Mouse (Mus musculus) spleen, adult 18-20 months (tissue): ENCODE data around the gene Rnf4.

Experiments
- DNase-seq, 2 experiments: peaks; one replicate each; pipeline ENCODE4 v3.0.0; 2022; ENCODE audit warnings: mixed read lengths in 2 of 2

Gene Rnf4

DNA sequence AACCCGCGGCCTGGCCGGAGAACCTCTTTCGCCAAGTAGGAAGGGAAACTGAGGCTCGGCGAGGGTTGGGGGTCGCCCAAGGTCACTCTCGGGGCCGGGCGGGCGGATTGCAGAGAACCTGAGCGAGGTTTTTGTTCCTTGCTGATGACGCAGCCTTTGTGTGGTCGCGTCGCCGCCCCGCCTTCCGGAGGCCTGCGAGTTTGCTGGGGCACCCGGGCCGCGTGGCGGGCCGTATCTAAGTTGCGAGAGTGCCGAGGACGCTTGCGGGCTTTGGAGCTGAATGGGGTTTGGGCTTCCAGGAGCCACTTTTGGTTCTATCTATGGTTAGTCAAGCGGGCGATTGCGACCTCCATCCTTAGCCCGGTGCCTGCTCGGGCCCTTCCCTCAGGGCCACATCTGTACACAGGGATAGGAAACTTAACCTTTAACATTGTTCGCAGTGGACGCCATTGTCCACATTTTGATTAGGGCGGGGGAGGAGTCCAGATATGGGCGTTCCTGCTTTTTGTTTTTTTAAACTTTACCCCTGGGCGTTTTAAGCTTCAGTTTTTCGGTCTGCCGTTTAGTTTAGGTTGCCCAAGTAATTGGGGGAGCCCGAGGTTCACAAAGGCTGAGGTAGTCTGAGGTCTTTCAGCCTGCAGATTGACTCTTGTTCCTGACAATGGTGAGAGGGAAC lies 824 bp downstream of the Rnf4 start:
- peak; percentile 48 to 59 for DNase-seq

DNA sequence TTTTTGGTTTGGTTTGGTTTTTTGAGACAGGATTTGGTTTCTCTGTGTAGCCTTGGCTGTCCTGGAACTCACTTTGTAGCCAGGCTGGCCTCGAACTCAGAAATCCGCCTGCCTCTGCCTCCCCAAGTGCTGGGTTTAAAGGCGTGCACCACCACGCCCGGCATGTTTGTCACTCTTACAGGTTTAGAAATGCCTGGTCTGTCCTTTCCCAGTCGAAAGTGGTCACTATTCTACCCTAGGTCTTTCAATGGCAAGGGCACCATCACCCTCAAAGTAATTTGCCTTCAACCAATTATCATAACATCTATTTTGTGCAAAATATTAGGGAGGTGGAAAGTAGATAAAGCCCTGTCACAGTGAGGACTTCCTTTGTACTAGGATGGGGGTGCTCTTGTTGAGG lies 4.2 kb downstream of the Rnf4 start:
- DNase-seq: no peak

DNA sequence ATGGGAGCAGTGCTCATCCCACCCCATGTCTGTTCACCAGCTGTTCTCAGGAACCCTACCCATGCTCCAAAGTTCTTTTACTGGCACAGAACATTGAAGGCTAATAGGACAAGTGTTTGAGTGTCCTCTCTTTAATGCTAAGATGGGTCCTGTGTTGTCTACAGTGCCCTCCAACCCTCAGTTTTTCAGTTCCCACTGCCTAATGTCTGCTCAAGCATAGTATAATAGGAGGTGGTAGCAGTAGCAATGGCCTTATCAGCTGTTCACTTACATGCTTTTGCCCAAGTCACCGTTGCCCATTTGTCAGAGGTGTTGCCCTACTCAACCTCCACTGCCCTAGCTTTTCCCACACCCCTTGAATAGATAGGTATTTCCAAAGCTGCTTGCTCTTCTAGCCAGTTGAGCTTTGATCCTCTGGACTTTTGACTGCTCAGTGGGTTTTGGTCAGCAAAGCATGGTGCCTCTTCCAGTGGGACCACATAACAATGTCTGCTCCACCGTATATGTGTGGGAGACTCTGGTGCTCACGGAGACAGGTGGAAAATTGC lies 16.1 kb downstream of the Rnf4 start:
- no peak for DNase-seq

DNA sequence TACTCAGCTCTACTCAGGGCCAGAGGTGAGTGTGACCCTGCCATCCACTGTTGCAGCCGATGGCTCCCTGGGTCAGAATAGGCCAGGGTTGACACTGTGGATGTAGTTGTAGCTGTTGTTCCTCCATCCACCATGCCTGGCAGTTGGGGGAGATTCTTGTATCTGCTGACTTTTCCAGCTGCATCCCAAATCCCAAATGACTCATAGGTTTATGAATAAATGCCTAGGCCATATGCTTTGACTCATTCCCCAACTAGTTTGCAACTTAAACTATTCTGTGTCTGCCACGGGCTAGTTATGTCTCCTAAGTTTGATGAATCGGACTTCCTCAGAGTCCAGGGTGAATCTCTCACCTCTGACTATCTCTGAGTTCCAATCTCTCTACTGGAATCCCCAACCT lies 24.2 kb downstream of the Rnf4 start:
- DNase-seq: no peak

DNA sequence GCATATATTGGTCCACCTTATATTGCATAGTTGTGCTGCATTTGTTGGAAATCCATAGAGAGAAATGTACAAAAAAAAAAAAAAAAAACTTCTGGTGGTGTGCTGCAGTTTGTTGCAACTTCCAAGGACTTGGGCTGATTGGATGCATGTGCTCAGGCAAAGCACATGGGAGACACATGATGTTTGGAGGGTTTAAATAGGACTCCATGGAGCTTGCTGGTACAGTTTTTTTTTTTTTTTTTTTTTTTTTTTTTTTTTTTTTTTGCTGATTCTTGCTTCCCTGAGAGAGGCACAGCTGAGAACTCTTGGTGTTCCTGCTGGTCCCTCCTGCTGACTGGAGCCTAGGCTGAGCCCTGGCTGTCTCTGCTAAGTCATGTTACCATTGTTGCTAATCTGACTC lies 27.0 kb downstream of the Rnf4 start:
- DNase-seq: no peak

DNA sequence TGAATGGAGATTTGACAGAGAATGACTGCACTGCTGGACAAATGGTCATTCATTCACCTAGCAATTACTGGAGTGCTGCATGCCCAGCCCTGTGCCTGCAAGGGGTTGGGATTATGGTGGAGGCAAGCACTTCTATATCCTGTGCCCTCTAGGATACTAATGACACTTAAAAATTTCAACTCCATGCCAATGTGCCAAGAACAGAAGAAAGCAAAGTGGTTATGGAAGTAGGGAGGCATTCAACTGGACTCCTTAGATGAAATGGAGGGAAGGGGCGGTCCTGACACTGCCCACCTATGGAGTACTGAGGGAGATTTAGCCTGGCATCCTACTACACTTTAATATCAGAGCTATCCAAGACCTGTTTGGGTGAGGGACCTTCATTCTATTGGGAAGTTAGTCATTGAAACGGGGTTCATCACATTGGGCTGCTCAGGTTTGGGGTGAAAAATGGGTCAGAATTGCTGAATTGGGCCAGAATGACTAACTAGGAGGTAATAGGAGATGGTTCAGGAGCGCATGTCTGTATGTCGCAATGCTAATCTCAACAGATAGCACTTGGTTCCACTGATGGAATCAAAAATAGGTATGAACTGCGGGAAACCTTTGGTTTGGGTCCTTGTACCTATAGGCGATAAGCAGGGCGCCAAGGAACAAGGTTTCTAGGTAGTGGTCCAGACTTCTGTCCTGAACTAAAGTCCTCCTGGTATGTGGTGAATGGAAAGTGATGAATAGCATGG lies 32.6 kb downstream of the Rnf4 start:
- no peak for DNase-seq

DNA sequence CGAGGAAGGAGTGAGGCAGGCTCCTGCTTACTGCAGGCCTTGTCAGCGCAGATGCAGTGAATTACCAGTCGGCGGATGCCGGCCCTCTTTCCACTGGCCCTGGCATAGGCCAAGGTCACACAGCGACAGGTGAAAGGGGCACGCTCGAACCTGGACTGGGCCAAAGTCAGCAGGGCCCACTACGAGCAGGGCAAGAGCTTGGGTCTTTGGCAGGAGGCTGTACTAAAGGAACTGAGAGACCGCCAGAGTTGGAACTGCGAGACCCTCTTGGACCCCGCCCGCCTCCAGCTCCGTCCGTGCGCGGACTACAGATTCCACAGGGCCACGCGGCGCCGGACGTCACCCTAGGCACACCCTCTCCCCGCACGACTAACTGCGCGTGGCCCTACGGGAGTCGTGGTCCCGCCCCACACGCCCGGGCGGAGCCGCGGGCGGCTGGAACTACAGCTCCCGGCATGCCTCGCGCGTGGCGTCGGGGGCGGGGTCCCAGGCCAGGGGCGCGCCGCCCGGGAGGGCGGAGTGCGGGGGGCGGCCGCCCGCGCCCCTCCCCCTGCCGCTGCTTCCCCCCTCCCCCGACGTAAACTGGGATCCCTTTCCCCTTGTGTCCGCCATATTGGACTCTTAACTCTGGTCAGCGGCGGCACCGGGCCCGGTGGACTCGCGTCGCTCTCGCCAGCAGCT lies 33.4 kb downstream of the Rnf4 start, which contains the start of gene Fam193a:
Gene Fam193a (plus strand): TSS at position 593 of the 681 bp plus-strand sequence.
- peak; percentile 97 to 98 for DNase-seq

DNA sequence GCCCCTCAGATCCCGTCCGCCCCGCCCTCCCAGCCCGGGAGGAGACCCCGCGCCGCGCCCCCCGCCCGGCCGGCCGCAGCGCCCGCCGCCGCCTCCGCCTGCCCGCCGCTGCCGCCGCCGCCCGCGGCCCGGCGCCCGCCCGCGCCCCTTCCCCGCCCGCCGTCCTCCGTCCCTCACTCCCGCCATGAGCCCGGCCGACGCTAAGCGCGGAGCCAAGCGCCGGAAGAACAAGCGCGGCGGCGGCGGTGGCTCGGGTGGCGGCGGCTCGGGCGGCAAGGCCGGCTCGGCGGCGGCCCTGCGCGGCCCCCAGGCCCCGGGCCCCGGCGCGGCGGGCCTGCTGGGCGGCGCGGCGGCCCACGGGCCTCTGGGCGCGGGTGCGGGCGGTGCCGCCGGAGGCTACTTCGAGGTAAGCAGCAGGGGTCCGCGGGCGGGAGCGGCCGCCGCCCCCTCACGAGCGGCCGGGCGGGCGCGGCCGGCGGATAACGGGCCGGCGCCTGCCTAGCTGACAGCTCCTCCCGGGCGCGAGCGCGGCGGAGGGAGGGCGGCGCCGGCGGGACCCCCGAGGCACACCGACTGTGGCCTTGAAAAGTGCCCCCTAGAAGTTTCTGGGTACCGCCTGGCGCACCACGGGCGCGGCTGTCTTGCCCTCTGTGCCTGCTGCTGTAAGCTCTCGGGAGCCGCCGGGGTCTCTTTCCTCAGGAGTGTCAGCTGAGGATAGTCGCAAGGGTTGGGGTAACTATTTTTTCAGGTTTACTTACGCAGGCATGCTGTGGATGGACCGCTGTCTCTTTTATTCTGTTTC lies 34.1 kb downstream of the Rnf4 start:
- DNase-seq: peak; percentile 16 to 37

DNA sequence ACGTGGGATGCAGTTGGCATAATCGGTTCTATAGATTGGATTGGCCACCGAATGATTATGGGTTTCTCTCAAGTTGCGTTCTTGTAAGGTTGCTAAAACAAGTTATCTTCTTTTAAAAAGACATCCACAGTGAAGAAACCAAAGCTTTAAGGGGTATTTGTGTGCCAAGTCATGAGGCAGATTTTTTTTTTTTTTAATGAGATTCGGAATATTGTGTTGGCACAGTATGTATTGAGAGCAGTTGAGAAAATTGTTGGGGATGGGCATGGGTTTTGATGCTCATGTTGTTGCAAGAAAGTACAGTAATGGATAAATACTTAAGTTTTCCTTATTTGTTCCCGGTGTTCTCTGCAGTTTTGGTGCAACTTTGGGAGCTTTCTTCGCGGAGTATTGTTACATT lies 34.8 kb downstream of the Rnf4 start:
- DNase-seq: no peak

DNA sequence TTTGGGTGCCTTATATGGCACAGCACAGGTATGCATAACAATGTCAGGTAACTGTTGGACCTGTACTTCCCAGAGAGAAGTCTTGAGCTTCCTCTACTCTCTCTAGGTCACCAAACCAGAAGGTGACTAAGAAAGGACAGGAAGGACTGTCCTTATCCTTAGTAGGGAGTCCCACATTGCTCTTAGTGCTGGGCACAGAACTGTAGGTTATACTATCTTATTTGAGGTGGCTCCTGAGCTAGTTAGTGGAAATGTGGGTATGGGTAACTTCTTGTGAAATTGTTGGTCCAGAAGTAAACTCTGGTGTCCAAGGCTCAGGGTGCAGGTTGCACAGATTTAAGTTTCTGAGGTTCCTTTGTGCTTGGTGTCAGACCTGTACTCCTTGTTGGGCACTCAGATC lies 36.1 kb downstream of the Rnf4 start:
- no peak for DNase-seq

DNA sequence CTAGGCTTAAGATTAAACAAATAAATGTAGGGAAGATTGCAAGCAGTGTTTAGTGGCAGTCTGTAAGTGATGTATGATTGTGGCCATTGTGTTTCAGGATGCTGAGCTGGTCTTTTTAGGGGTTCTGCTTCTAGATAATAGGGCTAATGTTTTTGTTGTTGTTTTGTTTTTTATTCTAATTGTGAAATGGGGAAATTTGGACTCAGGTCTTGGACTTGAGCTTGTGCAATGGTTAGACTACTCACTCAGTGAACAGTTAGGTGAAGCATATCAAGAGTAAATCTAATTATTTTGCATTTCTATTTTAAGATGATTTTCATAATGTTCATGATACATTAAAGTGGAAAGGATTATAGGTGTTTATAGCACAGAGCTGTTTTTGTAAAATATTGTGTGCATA lies 36.5 kb downstream of the Rnf4 start:
- no peak for DNase-seq

DNA sequence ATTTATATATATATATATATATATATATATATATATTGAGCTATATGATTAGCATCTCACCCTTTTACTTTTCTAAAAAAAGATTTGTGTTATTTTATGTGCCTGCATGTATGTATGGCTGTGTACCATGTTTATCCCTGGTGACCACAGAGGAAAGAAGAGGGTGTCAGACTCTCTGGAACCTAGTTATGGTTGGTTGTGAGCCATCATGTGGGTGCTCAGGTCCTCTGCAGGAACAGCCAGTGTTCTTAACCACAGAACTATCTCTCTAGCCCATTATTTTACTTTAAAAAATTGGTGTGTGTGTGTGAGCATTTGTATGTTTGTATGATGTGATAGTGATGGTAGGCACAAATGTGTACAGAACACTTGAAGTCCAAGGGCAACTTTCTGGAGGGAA lies 42.7 kb downstream of the Rnf4 start:
- DNase-seq: no peak

DNA sequence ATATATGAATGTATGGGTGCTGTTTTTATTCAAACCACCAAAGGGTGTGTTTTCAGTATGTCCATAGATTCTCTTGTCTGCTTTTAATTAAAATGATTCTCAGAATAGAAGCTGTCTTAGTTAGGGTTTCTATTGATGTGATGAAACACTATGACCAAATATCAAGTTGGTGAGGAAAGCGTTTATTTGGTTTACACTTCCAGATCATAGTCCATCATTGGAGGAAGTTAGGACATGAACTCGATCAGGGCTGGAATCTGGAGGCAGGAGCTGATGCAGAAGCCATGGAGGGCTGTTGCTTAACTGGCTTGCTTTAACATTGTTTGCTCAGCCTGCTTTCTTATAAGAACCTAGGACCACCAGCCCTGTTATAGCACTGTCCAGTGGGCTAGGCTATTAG lies 45.6 kb downstream of the Rnf4 start:
- DNase-seq: no peak

DNA sequence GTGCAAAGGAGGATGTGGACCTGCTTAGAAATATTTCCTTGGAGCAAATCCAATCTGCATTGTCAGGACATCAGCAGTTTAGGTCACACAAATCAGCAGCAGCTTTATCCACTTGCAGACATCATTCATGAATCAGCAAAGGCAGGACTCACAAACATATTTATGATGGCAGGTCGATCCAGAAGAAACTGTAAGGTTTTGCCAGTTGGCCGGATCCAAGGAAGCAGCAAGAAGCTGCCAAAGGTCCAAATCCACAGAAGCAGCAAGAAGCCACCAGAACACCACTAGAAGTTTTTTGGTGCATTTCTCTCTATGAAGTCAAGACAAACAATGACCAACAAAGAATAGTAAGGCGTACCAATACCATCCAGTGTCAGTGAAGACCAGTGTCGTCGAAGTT lies 49.5 kb downstream of the Rnf4 start:
- no peak for DNase-seq

DNA sequence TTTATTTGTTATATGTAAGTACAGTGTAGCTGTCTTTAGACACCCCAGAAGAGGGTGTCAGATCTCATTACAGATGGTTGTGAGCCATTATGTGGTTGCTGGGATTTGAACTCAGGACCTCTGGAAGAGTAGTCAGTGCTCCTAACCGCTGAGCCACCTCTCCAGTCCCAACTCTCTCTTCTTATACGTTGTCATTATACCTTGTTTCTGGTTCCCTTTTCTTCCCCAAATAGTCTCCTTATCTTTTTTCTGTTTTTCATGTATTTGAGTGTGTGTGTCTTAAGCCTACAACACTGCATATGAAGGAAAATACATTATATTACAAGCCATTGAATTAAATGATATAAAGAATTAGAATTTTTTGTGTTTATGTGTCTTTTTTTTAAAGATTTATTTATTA lies 50.7 kb downstream of the Rnf4 start:
- DNase-seq: no peak

DNA sequence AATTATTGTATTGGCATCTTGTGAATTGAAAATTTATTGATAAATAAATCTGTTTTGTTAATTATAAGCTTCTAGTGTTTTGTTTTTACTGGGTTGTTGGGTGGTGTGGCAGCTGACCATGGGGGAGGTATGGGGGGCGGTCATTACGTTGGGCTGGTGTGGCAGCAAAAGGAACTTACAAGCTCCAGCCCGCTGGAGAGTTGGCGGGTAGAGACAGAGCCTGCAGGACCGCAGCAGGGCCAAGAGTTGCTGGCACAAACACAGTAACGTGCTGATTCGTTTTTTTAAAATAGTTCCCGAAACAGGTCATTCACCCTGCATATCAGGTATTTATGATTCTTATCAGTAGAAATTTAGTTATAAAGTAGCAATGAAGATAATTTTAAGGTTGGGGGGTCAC lies 57.2 kb downstream of the Rnf4 start:
- DNase-seq: no peak

DNA sequence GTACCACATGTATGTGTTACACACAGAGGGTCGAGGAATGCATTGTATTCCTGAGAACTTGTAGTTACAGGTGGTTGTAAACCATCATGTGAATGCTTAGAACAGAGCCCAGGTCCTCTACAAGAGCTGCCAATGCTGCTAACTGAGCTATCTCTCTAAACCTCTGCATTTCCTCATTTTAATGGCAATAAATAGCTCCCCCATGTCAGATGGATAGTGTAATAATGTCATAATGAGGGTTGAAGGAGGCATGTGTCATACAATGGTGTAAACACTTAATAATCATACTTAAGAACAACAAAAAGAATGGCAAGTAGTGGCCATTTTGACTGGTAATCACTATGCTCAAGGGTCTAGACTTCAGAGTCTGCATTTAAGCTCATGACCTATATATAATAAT lies 59.3 kb downstream of the Rnf4 start:
- no peak for DNase-seq

DNA sequence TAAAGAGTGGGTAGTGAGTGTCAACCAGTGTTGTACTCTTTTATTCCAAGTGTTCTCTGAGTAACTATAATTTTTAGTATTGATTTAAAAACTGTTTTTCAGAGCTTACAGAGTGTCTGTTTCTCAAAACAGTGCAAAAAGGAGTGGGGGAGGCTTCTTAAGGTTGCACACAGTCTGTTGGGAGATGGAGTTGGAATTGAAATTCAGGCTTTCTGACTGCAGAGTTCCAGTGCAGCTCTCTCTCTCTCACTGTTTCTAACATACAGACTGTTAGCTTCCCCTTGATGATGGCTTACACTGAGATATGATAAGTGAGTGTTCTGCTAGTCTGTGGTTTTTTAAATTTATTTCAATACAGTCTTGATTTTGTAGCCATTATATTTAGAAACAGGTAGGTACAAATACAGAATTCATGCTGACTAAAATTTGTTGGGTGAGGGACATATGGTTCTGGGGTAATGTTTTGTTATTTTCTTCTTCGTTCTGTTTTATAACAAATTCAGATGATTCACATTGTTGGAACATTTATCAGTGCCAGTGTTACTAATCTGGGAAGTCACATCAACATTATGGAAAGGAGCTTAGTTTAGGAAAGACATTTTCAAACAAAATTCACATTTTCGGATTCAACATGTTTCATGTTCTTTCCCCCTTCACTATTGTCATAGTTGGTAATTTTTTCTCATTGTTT lies 59.9 kb downstream of the Rnf4 start:
- no peak for DNase-seq

DNA sequence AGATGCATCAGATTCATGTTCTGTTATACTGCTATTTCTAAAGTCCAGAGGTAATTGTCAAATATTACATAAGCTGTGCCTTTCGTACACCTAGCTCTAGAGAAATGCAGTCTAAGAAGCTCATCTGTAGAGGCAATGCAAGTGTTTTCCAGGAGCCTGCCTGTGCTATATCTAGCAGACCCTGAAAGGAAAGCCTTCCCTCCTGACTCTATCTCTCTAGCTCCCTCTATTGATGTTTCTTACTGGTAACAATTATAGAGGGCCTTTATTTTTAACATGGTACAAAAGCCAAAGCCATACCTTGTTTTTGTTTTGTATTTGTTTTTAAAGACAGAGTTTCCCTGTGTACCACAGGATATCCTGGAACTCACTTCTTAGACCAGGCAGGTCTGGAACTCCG lies 61.8 kb downstream of the Rnf4 start:
- DNase-seq: no peak

DNA sequence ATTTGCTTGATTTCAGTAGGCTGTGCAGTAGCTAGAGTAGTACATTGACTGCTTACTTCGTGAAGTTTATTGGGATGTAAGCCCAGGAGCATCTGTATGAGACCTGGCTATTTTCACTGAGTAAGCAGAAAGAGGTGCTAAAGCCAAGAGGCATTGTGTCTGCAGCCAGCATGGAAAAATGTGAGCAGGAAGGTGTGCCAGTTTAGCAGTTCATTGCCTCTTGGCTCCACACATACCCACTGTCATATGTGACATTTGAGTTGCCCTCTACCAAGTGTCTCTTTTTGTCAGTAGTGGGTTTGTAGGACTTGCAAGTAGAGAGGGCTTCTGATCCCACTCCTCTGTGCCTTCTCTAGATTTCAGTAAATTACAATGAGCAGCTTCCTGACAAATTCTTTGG lies 62.2 kb downstream of the Rnf4 start:
- no peak for DNase-seq
